Mouse (Mus musculus): Measurements from ENCODE around the gene Olfr164. TPM values are rescaled to one million over a fixed set of nuclear protein-coding genes. Genes with fewer than 3 reads are reported as not detected.

Olfr164 gene
- not detected in 2 replicates for polyA plus RNA-seq (2016; fragmentation: Nextera tagmentation; extraction: Ambion mirVana)

- Histone ChIP-seq H3K9me3 (0 out of 2 replicates have a peak, but pooled peaks cover 3% of the 10 kb centered on the region), H3K27me3 (no peaks in the 10 kb centered on the region), H3K27ac (no peak within 1 kb of the TSS), H3K9ac (no peak within 1 kb of the TSS), H3K4me2 (no peak within 1 kb of the TSS), H3K36me3 (replicated peaks) (no peaks in the 10 kb centered on the region), H3K4me3 (replicated peaks) (no peak within 1 kb of the TSS), H3K4me1 (no peaks in the 10 kb centered on the region)
- no peak for ATAC-seq (ENCODE audit: low FRiP score)
- WGBS = 52% methylated on average over 1 of the region's 1 CpGs
Observed at GRCm38 (mm10) chr16:19313964-19314363, at the start of gene Olfr164. Gene Olfr164 (minus strand): TSS chr16:19314064.

DNA sequence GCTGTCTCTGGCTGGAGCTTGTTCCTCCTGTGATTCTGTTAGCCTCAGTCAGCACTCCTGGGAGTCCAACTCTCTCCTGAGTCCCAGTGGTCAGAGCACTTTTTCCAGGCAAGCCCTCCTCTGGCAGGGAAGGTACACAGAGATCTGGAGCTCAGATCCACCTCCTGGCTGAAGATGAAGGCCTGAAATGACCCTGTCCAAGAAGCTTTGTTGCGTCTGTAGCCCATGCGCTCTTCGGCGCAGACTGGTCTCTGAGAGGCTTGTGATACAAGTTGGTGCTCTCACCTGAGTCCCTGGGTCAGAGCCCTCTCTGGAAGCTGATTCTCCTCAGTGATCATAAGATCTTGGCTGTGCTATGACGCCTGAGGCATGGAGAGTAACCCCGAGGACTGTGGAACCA, 35.2 kb upstream of the Olfr164 start:
- Histone ChIP-seq H3K4me3 (replicated peaks) (no peak overlapping the region), H3K9ac (no peak overlapping the region), H3K36me3 (replicated peaks) (no peaks in the 10 kb centered on the region), H3K27me3 (no peaks in the 10 kb centered on the region), H3K9me3 (peaks cover 4% of the 10 kb centered on the region; the same call in 1 of the 2 replicates), H3K4me2 (no peak overlapping the region), H3K4me1 (no peaks in the 10 kb centered on the region), H3K27ac (no peak overlapping the region)
- WGBS = 92% methylated on average over 6 of the region's 6 CpGs
- no peak for ATAC-seq (ENCODE audit: low FRiP score)

GRCm38 (mm10) chr16:19263235-19263634, 50.6 kb downstream of the Olfr164 start:
- Histone ChIP-seq H3K9ac (no peak overlapping the region), H3K36me3 (replicated peaks) (no peaks in the 10 kb centered on the region), H3K9me3 (no peaks in the 10 kb centered on the region), H3K27me3 (no peaks in the 10 kb centered on the region), H3K4me3 (replicated peaks) (no peak overlapping the region), H3K4me1 (no peaks in the 10 kb centered on the region), H3K27ac (no peak overlapping the region), H3K4me2 (no peak overlapping the region)
- WGBS = 42% methylated on average over 1 of the region's 1 CpGs
- no peak for ATAC-seq (ENCODE audit: low FRiP score)

GRCm38 (mm10) chr16:19260780-19261179, 53.1 kb downstream of the Olfr164 start:
- 59% methylated on average over 1 of the region's 1 CpGs for WGBS
- no peak overlapping the region for H3K27ac ChIP-seq
- H3K9me3 ChIP-seq = no peaks in the 10 kb centered on the region
- H3K4me3 ChIP-seq (replicated peaks) = no peak overlapping the region
- no peaks in the 10 kb centered on the region for H3K36me3 ChIP-seq (replicated peaks)
- H3K4me1 ChIP-seq = no peaks in the 10 kb centered on the region
- ATAC-seq (ENCODE audit: low FRiP score) = no peak
- H3K9ac ChIP-seq = no peak overlapping the region
- no peak overlapping the region for H3K4me2 ChIP-seq
- H3K27me3 ChIP-seq = no peaks in the 10 kb centered on the region

GRCm38 (mm10) chr16:19245835-19246234, 68.0 kb downstream of the Olfr164 start:
- Histone ChIP-seq H3K27me3 (no peaks in the 10 kb centered on the region), H3K4me2 (no peak overlapping the region), H3K27ac (no peak overlapping the region), H3K4me3 (replicated peaks) (no peak overlapping the region), H3K36me3 (replicated peaks) (no peaks in the 10 kb centered on the region), H3K9me3 (0 out of 2 replicates have a peak, but pooled peaks cover 6% of the 10 kb centered on the region), H3K4me1 (no peaks in the 10 kb centered on the region), H3K9ac (no peak overlapping the region)
- 76% methylated on average over 1 of the region's 1 CpGs for WGBS
- no peak for ATAC-seq (ENCODE audit: low FRiP score)

GRCm38 (mm10) chr16:19241539-19242025, 72.3 kb downstream of the Olfr164 start:
- Histone ChIP-seq H3K4me3 (replicated peaks) (no peak overlapping the region), H3K4me1 (no peaks in the 10 kb centered on the region), H3K36me3 (replicated peaks) (no peaks in the 10 kb centered on the region)

DNA sequence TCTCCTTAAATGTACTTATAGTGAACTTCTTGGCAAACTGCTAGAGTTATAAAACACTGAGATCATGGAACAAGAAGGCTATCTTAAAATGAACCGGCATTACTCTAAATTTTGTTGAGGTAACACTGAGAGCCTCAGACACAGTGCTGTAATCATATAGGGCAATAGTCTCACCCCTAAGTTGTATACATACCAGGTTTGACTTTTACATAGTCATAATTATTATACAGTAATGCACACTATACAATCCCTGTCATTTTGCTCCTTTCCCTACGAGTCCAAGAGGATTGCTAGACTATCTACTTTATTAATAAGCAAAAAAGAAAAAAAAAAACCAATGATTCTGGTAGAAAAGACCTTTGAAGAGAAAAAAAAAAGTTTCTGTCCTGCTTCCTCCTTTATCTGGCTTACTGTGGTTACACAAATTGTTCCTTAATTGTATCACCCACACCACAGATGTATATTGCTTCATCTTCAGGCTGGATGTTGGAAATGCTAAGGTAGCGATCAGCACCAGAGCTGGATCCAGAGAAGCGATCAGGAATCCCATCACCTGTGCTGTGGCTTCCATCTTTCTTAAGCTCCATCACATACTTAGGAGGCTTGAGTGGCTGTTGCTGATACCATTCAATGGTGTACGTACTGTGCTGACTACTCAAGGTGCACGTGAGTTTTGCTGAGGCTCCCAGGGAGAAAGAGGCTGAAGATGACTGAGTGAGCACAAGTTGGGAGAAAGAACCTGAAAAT, 72.9 kb downstream of the Olfr164 start:
- no peaks in the 10 kb centered on the region for H3K27me3 ChIP-seq
- no peak overlapping the region for H3K4me3 ChIP-seq (replicated peaks)
- H3K9me3 ChIP-seq = peaks cover 5% of the 10 kb centered on the region; the same call in 1 of the 2 replicates
- no peaks in the 10 kb centered on the region for H3K4me1 ChIP-seq
- no peak for ATAC-seq (ENCODE audit: low FRiP score)
- no peaks in the 10 kb centered on the region for H3K36me3 ChIP-seq (replicated peaks)
- H3K9ac ChIP-seq = no peak overlapping the region
- no peak overlapping the region for H3K4me2 ChIP-seq
- WGBS = 84% methylated on average over 6 of the region's 6 CpGs
- H3K27ac ChIP-seq = no peak overlapping the region

More at GRCm38 (mm10) chr16:19241539-19242025, 72.3 kb downstream of the Olfr164 start:
- ATAC-seq (ENCODE audit: low FRiP score) = no peak
- Histone ChIP-seq H3K9ac (no peak overlapping the region), H3K27ac (no peak overlapping the region), H3K4me2 (no peak overlapping the region), H3K27me3 (no peaks in the 10 kb centered on the region), H3K9me3 (peaks cover 5% of the 10 kb centered on the region; the same call in 1 of the 2 replicates)

- peaks cover 5% of the 10 kb centered on the region; the same call in 1 of the 2 replicates for H3K9me3 ChIP-seq
- H3K4me1 ChIP-seq = no peaks in the 10 kb centered on the region
- H3K36me3 ChIP-seq (replicated peaks) = no peaks in the 10 kb centered on the region
- H3K4me2 ChIP-seq = no peak overlapping the region
- no peaks in the 10 kb centered on the region for H3K27me3 ChIP-seq
- no peak overlapping the region for H3K9ac ChIP-seq
- WGBS = 90% methylated on average over 4 of the region's 4 CpGs
- H3K4me3 ChIP-seq (replicated peaks) = no peak overlapping the region
- ATAC-seq (ENCODE audit: low FRiP score) = no peak
- H3K27ac ChIP-seq = no peak overlapping the region
Observed at GRCm38 (mm10) chr16:19236719-19237118, 77.1 kb downstream of the Olfr164 start.

Small RNA genes lying within 50 kb of the gene (microRNA-seq; reads per million reads assigned to microRNA genes)
- gene Gm23612 = not detected

Other genes with a start within 250 kb of the Olfr164 start
- not detected in 2 replicates for gene Olfr165, start 109.1 kb upstream of the Olfr164 start, polyA plus RNA-seq (2016; fragmentation: Nextera tagmentation; extraction: Ambion mirVana)
- not detected in 2 replicates for gene Olfr166, start 169.6 kb upstream of the Olfr164 start, polyA plus RNA-seq (2016; fragmentation: Nextera tagmentation; extraction: Ambion mirVana)
- gene Olfr167, start 208.2 kb upstream of the Olfr164 start, polyA plus RNA-seq (2016; fragmentation: Nextera tagmentation; extraction: Ambion mirVana) = not detected in 2 replicates
- gene Olfr168, start 221.5 kb upstream of the Olfr164 start, polyA plus RNA-seq (2016; fragmentation: Nextera tagmentation; extraction: Ambion mirVana) = not detected in 2 replicates